Mouse (Mus musculus): ENCODE results near the gene Akt1s1. TPM values are rescaled to one million over a fixed set of nuclear protein-coding genes. Genes with fewer than 3 reads are reported as not detected.

Akt1s1 gene
- total and polyA plus RNA-seq, 3 experiments: 9.5 to 24.2 (median 23.3) TPM

GRCm38 (mm10) chr7:44892276-44892921 lies 43.6 kb downstream of the Akt1s1 start, which contains the start of gene Med25:
Gene Med25 (minus strand): TSS chr7:44892712.
- TF ChIP-seq NRF1 (IDR thresholded peaks at IDR 0.05; ENCODE audit: low read depth, low read length): peak; percentile 89
- TF ChIP-seq SIN3A (IDR thresholded peaks at IDR 0.05; ENCODE audit: low read length): peak; percentile 80
- peak; percentile 96 for TF ChIP-seq POLR2A (IDR thresholded peaks at IDR 0.05; ENCODE audit: low read depth, low read length)
- TF ChIP-seq IRF4 (IDR thresholded peaks at IDR 0.05; ENCODE audit: low read depth, low read length): no peak
- TF ChIP-seq KAT2A (IDR thresholded peaks at IDR 0.05; ENCODE audit: insufficient replicate concordance, low read length): peak; percentile 91; the same call in 1 of the 2 replicates
- TF ChIP-seq USF1 (IDR thresholded peaks at IDR 0.05; ENCODE audit: low read depth, low read length): no peak
- TF ChIP-seq RCOR1 (conservative IDR thresholded peaks at IDR 0.05; ENCODE audit: low read depth, low read length): no peak
- TF ChIP-seq ZKSCAN1 (IDR thresholded peaks at IDR 0.05; ENCODE audit: borderline replicate concordance, low read depth, low read length): no peak
- no peak for TF ChIP-seq MYC (IDR thresholded peaks at IDR 0.05; ENCODE audit: low read depth, low read length)
- no peak for TF ChIP-seq ZNF384 (IDR thresholded peaks at IDR 0.05; ENCODE audit: low read depth, low read length)
- TF ChIP-seq TCF12 (IDR thresholded peaks at IDR 0.05; ENCODE audit: low read depth, low read length): peak; percentile 59; the same call in 1 of the 2 replicates
- TF ChIP-seq TBP (conservative IDR thresholded peaks at IDR 0.05; ENCODE audit: low read depth, low read length): 0 out of 2 replicates have a peak, but pooled peaks have one; percentile 28
- 0 out of 2 replicates have a peak, but pooled peaks have one; percentile 40 for TF ChIP-seq MEF2A (IDR thresholded peaks at IDR 0.05; ENCODE audit: borderline replicate concordance, low read depth, low read length)
- no peak for TF ChIP-seq MAZ (IDR thresholded peaks at IDR 0.05; ENCODE audit: low read depth, low read length)
- peak; percentile 94 for TF ChIP-seq HCFC1 (IDR thresholded peaks at IDR 0.05; ENCODE audit: low read depth, low read length)
- no peak for TF ChIP-seq E2F4 (IDR thresholded peaks at IDR 0.05; ENCODE audit: insufficient replicate concordance, low read depth, low read length)
- peak; percentile 90 for TF ChIP-seq NELFE (IDR thresholded peaks at IDR 0.05; ENCODE audit: low read depth, low read length)
- no peak for TF ChIP-seq PAX5 (IDR thresholded peaks at IDR 0.05; ENCODE audit: low read length)
- TF ChIP-seq POLR2AphosphoS2 (IDR thresholded peaks at IDR 0.05; ENCODE audit: low read depth, low read length): no peak
- TF ChIP-seq MXI1 (IDR thresholded peaks at IDR 0.05; ENCODE audit: low read depth, low read length): peak; percentile 57; the same call in 1 of the 2 replicates
- TF ChIP-seq ETS1 (conservative IDR thresholded peaks at IDR 0.05; ENCODE audit: low read depth, low read length): no peak
- TF ChIP-seq ZC3H11A (IDR thresholded peaks at IDR 0.05; ENCODE audit: low read depth, low read length): no peak
- no peak for TF ChIP-seq CHD1 (IDR thresholded peaks at IDR 0.05; ENCODE audit: low read depth, low read length)
- TF ChIP-seq ELF1 (IDR thresholded peaks at IDR 0.05; ENCODE audit: low read depth, low read length): no peak
- peak within 1 kb of the TSS; percentile 94 for H3K9ac ChIP-seq (ENCODE audit: insufficient read depth, low read depth)
- H3K27me3 ChIP-seq (replicated peaks): no peaks in the 10 kb centered on the region
- dilution Hi-C loops (cut with MboI; ENCODE audit: extremely low pct_ligation_motif_present, extremely low pct_unique_long_range_greater_than_20kb, low sequenced_read_pairs) (no loop called here), in situ Hi-C loops (cut with MboI; ENCODE audit: low pct_ligation_motif_present, low pct_unique_long_range_greater_than_20kb, low sequenced_read_pairs) (no loop called here)
- H3K27ac ChIP-seq (ENCODE audit: insufficient read depth, low read depth): peak within 1 kb of the TSS; percentile 33; the same call in 1 of the 2 replicates
- DNase-seq (ENCODE audit: extremely low read depth): peak; percentile 92
- peaks cover 14% of the 10 kb centered on the region for H3K79me2 ChIP-seq (replicated peaks; ENCODE audit: control insufficient read depth, extremely low read depth, insufficient read depth, poor library complexity, severe bottlenecking)
- no peaks in the 10 kb centered on the region for H3K9me3 ChIP-seq (replicated peaks; ENCODE audit: low read length)
- peaks cover 10 to 27% of the 10 kb centered on the region in 2 experiments for H3K4me1 ChIP-seq (ENCODE audit: control insufficient read depth in 1 of 2, insufficient read depth in 2 of 2)
- H3K4me3 ChIP-seq (replicated peaks in 1 of 3; ENCODE audit: low read depth in 2 of 3, low read length in 2 of 3, poor library complexity in 1 of 3): peak within 1 kb of the TSS; percentile 88 to 91 (median 90)
- peak within 1 kb of the TSS; percentile 85 for H3K4me2 ChIP-seq (ENCODE audit: insufficient read depth, low read depth, poor library complexity, severe bottlenecking)
- peaks cover 4 to 33% of the 10 kb centered on the region in 2 experiments for H3K36me3 ChIP-seq (replicated peaks in 1 of 2; ENCODE audit: control insufficient read depth in 1 of 2, insufficient read depth in 1 of 2, low read length in 1 of 2)

Data from CH12.LX (cell line).